Mouse (Mus musculus): ENCODE measurements around the gene Tufm.

The Tufm gene

DNA sequence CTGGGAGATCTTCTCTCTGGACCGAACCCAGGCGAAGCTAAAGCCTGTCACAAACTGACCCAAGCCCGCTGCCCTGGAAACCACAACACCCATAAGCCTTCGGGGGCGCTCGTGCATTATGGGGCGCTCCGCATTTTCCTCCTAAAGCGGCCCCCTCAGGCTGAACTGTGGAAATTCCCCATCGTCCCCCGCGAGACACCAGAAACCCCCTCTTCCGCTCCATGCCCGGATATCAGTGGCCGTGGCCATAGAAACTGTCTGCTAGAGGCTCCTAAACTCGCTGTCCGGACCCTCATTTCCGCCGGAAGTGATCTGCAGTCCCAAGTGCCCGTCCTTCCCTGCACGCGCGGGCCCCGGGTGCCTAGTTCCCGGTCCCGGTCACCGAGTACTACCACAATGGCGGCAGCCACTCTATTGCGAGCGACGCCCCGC lies at the start of gene Tufm:
Tufm (plus strand) TSS at position 310 of the 432 bp plus-strand sequence.
- DNase-seq = peak; percentile 98

GRCm38 (mm10) chr7:126440134-126440533 lies 47.0 kb upstream of the Tufm start:
- no peak for DNase-seq

DNA sequence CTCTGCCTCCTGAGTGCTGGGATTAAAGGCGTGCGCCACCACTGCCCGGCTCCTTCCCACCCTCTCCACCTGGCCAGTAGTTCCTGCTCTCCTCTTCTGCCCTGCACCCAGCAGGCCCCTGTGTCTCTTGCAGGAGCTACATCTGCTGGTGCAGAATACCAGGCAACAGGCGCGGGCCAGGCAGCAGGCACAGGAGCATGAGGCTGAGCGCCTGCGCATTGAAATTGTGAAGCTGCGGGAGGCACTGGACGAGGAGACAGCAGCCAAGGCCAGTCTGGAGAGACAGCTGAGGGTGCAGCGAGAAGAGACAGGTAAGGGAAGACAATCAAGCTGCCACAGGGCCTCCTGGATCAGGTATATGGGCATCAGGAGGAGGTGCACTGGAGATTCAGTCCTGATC lies 43.2 kb upstream of the Tufm start:
- DNase-seq = no peak

DNA sequence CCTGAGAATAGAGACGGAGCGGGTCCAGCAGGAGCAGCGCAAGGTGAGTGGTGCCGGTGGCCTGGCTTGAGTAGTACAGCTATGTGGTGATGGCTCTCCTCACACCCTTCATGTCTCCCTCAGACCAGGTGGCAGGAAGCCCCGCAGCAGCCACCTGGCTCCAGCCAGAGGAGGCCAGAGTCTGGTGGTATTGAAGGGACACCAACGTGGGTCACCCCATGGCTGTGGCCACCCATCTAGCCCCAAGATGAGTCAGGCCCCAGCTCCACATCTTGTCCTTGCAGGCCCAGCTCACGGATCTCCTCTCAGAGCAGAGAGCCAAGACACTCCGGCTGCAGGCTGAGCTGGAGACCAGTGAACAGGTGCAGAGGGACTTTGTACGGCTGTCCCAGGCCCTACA lies 42.6 kb upstream of the Tufm start:
- DNase-seq = no peak

DNA sequence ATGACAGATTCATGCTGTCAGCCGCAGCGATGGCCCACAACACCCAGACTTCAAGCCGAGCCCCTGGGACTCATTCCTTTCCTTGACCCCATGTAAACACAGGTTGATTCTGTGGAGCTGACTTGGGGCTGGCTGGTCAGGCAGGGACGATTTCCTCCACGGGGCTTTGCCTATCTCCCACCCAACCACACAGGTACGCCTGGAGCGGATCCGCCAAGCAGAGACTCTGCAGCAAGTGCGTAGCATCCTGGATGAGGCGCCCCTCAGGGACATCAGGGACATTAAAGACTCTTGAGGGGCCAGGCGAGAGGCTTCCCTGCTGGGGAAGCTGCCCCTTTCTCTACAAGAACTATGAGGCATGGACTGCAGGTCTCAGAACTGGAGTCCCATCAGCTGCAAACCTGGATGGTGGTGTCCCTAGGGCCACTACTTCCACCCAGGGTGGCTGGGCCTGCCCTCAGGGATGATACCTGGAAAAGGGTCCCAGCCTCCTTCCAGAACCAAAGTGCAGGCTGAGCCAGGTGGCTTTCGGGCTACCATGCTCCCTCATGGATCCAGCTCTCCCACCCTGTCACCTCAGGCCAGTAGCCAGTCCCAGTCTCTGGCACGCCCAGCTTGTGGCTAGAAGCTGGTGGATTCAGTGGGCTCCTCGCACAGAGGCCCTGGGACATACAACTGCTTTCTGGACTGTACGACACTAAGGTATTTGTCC lies 41.9 kb upstream of the Tufm start:
- no peak for DNase-seq

- no peak for DNase-seq
These were observed 40.9 kb upstream of the Tufm start for GRCm38 (mm10) chr7:126446217-126446616.

- no peak for DNase-seq
These were observed 38.7 kb upstream of the Tufm start for GRCm38 (mm10) chr7:126448481-126448880.

DNA sequence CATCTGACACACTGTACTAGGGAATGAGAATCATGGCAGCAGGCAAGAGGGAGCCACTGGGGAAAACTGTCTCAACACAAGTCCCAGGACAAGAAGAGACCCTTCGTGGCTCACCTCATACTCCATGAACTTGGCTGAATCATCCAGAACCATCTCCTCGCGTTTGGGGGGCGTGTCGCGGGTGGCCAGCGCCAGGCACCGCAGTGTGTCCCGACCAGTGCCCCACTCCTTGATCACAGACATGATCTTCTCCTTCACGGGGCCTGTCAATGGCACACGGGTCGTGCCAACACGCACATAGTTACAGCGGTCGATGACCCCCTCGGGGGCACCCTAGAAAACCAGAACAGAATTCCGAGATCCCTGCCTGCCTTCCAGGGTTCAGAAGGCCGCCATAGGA lies 37.2 kb upstream of the Tufm start:
- no peak for DNase-seq

DNA sequence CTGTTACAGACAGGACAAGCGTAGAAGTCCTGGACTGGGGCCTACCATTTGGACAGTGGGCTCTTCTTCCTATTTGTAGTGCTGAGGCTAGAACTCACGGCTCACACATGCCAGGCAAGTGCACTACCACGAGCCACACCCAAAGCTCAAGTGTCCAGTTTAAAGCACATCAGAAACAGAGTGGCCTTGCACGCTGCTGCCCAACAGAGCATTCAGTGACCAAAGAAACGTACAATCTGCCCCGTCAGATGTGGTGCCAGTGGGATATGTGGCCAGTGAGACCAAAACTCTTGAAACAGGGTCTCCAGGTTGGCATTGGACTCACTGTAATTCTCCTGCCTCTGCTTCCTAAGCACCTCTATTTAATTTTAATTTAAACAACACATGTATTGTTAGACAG lies 36.5 kb upstream of the Tufm start:
- DNase-seq = no peak

- DNase-seq = no peak
These were observed 34.9 kb upstream of the Tufm start for GRCm38 (mm10) chr7:126452244-126452643.

GRCm38 (mm10) chr7:126453861-126454260 lies 33.3 kb upstream of the Tufm start:
- no peak for DNase-seq

DNA sequence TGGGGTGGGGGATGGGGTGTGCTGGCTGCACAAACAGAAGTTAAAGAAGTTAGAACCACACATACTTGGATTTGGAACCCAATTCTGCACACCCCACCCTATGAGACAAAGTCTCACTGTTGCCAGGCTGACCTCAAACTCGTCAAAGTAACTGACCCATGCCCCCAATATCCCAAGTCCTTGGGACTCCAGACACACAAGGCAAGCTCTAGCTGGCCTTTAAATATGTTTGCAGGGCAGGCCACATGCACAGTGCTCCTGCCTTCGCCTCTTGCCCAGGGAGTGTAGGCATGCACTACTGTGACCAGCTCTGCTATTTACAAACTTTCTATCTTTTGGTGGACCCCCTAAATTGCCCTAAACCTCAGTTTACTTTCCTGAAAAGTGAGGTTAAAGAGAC lies 31.9 kb upstream of the Tufm start:
- DNase-seq = no peak

GRCm38 (mm10) chr7:126456382-126457266 lies 30.5 kb upstream of the Tufm start:
- no peak for DNase-seq

GRCm38 (mm10) chr7:126458225-126458624 lies 28.9 kb upstream of the Tufm start:
- DNase-seq = no peak

- no peak for DNase-seq
These were observed 28.1 kb upstream of the Tufm start for GRCm38 (mm10) chr7:126458844-126459618.

DNA sequence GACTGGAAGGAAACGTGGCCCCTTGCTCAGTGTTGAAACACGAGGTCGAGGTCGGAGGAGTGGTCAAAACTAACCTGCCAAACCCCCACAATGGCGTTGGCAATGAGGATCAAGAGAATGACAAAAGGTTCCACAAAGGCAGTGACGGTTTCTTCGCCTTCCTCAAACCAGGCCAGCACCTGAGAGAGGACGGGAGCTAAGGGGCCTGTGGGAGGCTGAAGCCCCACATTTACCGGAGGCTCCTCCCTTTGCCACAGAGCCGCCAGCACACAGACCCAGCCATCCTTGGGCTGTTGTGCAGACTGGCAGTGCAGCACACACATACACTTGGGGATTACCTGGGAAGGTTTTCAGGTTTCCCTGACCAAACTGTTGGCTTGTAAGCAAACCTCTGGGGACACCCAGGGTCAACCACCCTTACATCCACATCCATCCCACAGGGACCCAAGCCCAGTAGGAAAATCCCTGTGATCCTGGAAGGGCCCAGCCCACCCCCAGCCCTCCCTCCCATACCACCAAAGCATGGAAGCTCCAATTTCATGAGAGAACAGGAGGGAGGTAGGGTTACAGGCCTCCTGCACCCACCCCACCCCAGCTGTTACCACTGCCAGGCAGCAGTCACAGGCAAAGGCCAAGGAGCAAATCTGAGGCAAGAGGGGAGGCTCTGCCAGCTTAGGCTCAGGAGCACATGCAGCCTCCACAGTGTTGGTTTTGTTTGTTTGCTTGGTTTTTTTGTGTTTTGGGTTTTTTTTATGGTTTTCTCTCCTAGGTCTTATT lies 26.4 kb upstream of the Tufm start:
- no peak for DNase-seq

GRCm38 (mm10) chr7:126461626-126462025 lies 25.5 kb upstream of the Tufm start:
- no peak for DNase-seq

DNA sequence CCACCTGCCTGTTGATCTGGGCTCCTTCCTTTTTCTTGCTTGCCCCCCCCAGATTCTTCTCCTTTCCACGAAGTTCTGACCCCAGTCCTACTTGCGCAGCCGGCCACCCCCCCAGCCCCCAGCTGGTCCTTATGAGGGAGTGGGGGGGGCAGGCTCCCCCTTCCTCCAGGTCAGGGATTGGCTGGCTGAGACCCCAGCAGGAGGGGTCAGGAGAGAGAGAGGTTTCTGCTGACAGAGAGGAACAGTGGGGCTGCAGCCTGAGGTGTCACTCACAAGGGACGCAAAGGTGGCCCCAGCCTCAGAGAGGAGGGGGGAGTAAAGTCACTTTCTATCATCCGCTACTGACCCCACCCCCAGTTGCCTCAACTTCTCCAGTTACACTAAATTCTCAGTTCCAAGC lies 24.2 kb upstream of the Tufm start, which contains the start of gene Atp2a1:
Atp2a1 (minus strand) TSS at position 105 of the 400 bp plus-strand sequence.
- DNase-seq = no peak

- DNase-seq = no peak
These were observed 23.6 kb upstream of the Tufm start for GRCm38 (mm10) chr7:126463547-126463946.

DNA sequence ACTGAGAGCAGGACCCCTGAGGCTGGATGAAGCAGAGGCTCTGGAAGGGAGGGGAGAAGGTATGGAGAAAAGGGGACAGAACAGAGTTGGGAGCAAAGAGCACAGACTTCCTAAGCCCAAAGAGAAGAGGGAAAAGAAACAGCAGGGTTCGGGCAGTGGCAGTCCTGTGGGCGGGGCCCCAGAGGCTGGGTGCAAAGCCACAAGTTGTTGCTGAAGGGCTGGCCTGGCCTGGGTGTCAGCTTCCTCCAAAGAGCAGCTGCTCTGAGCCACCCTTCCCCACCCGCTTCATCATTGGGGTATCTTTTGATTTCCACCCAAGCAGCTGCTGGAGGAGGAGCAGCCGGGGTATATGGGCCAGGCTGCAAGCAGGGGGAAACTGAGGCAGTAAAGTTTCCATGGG lies 23.0 kb upstream of the Tufm start:
- DNase-seq = peak; percentile 50

- DNase-seq = no peak
These were observed 22.3 kb upstream of the Tufm start for GRCm38 (mm10) chr7:126464836-126465235.

DNA sequence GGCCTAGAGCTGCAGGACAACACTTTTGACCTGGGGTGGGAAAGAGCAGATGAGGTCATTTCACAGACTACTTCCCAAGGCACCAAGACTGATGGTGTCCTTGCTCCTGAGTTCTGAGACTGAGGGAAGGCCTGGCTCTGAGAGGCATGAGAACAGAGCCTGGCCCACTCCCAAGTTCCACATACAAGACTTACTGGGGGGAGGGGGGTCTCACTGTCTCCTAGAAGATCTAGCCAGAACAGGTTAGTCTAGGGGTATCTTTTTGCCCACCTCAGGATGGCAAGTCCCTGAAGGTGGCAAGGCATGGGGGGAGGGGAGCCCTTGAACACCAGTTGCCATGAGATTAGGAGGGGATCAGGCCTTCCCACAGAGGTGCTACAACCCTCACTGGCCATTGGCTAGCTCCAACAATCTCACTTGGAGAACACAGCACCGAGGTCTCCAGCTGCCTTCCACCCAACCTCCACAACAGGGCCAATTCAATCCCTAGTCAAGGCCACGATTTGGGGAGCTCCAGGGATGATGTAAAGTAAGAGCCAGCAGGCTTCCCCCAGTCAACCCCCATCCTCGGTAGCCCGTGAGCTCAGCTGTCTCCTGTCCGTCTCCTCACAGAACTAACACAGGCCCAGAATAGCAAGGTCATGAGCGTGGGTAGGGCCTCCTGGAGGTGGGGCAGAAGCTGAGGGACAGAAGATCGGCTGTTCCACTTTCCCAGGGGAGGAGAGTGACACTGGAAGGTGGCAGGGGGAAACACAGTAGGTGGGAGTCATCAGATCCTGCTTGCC lies 21.7 kb upstream of the Tufm start:
- no peak for DNase-seq

All from layer of hippocampus, adult 9-11 months (tissue).